ENCODE assay signal across 29 mouse cellular contexts in the genomic region with DNA sequence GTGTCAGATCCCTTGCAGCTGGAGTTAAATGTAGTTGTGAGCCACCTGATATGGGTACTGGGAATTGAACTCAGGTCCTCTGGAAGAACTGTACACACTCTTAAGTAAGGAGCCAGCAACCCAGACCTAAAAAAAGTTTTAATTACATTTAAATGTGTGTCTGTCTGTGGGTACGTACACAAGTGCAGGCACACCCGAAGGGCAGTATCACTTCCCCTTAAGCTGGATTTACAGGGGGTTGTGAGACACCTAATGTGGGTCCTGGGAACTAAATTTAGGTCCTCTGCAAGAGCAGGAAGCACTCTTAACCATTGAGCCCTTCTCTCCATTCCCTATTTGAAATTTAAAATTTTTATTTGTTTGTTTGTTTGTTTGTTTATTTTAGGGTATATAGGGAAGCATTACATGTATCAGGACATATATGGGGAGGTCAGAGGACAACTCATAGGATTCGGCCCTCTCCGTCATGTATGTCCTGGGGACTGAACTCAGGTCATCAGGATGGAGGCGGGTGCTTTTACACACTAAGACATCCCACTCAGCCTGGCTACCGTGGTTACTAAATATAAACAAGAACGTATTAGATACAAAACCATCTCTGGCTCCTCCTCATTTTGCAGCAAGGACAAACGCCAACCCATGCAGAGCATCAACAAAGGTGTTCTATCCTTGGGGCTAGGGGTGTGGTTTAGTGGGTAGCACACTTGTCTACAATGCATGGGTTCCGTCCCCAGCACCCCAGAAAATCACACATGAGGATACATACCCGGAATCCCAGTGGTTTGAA. TPM values are rescaled to one million over a fixed set of nuclear protein-coding genes. Genes with fewer than 3 reads are reported as not detected.
DNase-seq lines count a peak whose midpoint lies in the region; ATAC-seq lines count a peak whose summit lies in the region.
"Had no signal": no experiment of that assay in that cellular context is flagged by ENCODE, and none has a peak within 500 bp of the region (broad histone marks: within the 10 kb centered on the region; RNA-seq: fewer than 3 reads in every experiment).

No protein-coding gene starts in this region.

- no peaks in the 10 kb centered on the region for H3K9me3 ChIP-seq in intestine, embryonic 16.5 days (ENCODE audit: control insufficient read depth, low read length)
- H3K9me3 ChIP-seq: embryonic facial prominence, embryonic 10.5 days; embryonic facial prominence, embryonic 15.5 days; forebrain, embryonic 12.5 days; hindbrain, embryonic 12.5 days; intestine, embryonic 15.5 days; limb, embryonic 12.5 days; midbrain, embryonic 10.5 days; neural tube, embryonic 13.5 days had no signal

- no peak overlapping the region for H3K4me3 ChIP-seq in intestine, embryonic 16.5 days (ENCODE audit: low read length)
- H3K4me3 ChIP-seq: embryonic facial prominence, embryonic 10.5 days; embryonic facial prominence, embryonic 15.5 days; forebrain, embryonic 12.5 days; hindbrain, embryonic 12.5 days; intestine, embryonic 15.5 days; left cerebral cortex, adult 2 months; limb, embryonic 12.5 days; midbrain, embryonic 10.5 days; neural tube, embryonic 13.5 days had no signal

- ATAC-seq in monocyte, adult 5-6 weeks (replicated peaks; ENCODE audit: insufficient number of reproducible peaks, low FRiP score, low TSS enrichment, poor library complexity, severe bottlenecking), result peak; percentile 81
- ATAC-seq in intestine, embryonic 16.5 days, result no peak
- ATAC-seq: forebrain, postnatal 0 days; hindbrain, postnatal 0 days; intestine, embryonic 15.5 days had no signal

- H3K27me3 ChIP-seq in intestine, embryonic 16.5 days (replicated peaks; ENCODE audit: control insufficient read depth, insufficient read depth, low read length), result no peaks in the 10 kb centered on the region
- H3K27me3 ChIP-seq: embryonic facial prominence, embryonic 15.5 days; forebrain, embryonic 12.5 days; hindbrain, embryonic 12.5 days; intestine, embryonic 15.5 days; neural tube, embryonic 13.5 days had no signal

- WGBS in intestine, embryonic 16.5 days, result 72% methylated on average over 10 of the region's 10 CpGs

- no peak overlapping the region for H3K27ac ChIP-seq in intestine, embryonic 16.5 days (ENCODE audit: low read length)
- H3K27ac ChIP-seq: embryonic facial prominence, embryonic 10.5 days; embryonic facial prominence, embryonic 15.5 days; forebrain, embryonic 12.5 days; hindbrain, embryonic 12.5 days; hindbrain, postnatal 0 days; intestine, embryonic 15.5 days; left cerebral cortex, adult 2 months; limb, embryonic 12.5 days; macrophage; midbrain, embryonic 10.5 days; neural tube, embryonic 13.5 days had no signal

- no peak overlapping the region for H3K4me2 ChIP-seq in intestine, embryonic 16.5 days (ENCODE audit: low read depth, low read length)
- H3K4me2 ChIP-seq: embryonic facial prominence, embryonic 15.5 days; forebrain, embryonic 12.5 days; heart, embryonic 11.5 days; hindbrain, embryonic 12.5 days; intestine, embryonic 15.5 days; limb, embryonic 12.5 days; liver, embryonic 11.5 days; neural tube, embryonic 13.5 days had no signal

- H3K36me3 ChIP-seq in intestine, embryonic 16.5 days (ENCODE audit: control insufficient read depth, insufficient read depth, low read length), result no peaks in the 10 kb centered on the region
- H3K36me3 ChIP-seq: embryonic facial prominence, embryonic 10.5 days; embryonic facial prominence, embryonic 15.5 days; forebrain, embryonic 12.5 days; hindbrain, embryonic 12.5 days; intestine, embryonic 15.5 days; limb, embryonic 12.5 days; midbrain, embryonic 10.5 days; neural tube, embryonic 13.5 days had no signal

- H3K4me1 ChIP-seq in intestine, embryonic 16.5 days (ENCODE audit: control insufficient read depth, insufficient read depth, low read length), result no peaks in the 10 kb centered on the region
- H3K4me1 ChIP-seq: embryonic facial prominence, embryonic 10.5 days; embryonic facial prominence, embryonic 15.5 days; forebrain, embryonic 12.5 days; hindbrain, embryonic 12.5 days; intestine, embryonic 15.5 days; limb, embryonic 12.5 days; midbrain, embryonic 10.5 days; neural tube, embryonic 13.5 days had no signal

- peak; percentile 76 for DNase-seq in heart, adult 11 months
- DNase-seq in heart, adult 8-10 months (ENCODE audit: low spot score), result no peak
- DNase-seq in spleen, postnatal 36 days (ENCODE audit: low spot score in 2 of 2), result peak; percentile 80 to 83
- DNase-seq in spleen, adult 18-20 months, result no peak
- no peak for DNase-seq in left cerebral cortex, adult 18-20 months (ENCODE audit: low spot score in 2 of 2)
- DNase-seq: adrenal gland, postnatal 14 days; cerebellum, adult 11-12 months; cerebellum, adult 9-11 months; forebrain, postnatal 0 days; gastrocnemius, postnatal 10 days; heart, postnatal 36 days; kidney, postnatal 10 days; right cerebral cortex, postnatal 14 days had no signal

- no peak overlapping the region for H3K9ac ChIP-seq in intestine, embryonic 16.5 days (ENCODE audit: low read depth, low read length)
- H3K9ac ChIP-seq: embryonic facial prominence, embryonic 15.5 days; forebrain, embryonic 12.5 days; forebrain, postnatal 0 days; hindbrain, embryonic 12.5 days; intestine, embryonic 15.5 days; limb, embryonic 12.5 days; neural tube, embryonic 13.5 days had no signal

RNA-seq across cellular contexts. Expression of a gene that starts 7.4 kb away (rescaled TPM):
- total RNA-seq in heart, adult 8-10 months (2022), result not detected
- 2.6 to 6.2 TPM (median 2.7 TPM) in 3 replicates for total RNA-seq in monocyte, adult 5-6 weeks (2017)
- 0.13 and 0.43 TPM in 2 replicates for polyA plus RNA-seq in intestine, embryonic 16.5 days (2015; fragmentation: Nextera tagmentation; extraction: Ambion mirVana)
- 10 to 100 TPM; 24.7 to 25.6 TPM for total RNA-seq in left cerebral cortex, adult 18-20 months (2021)
- total RNA-seq: heart, postnatal 36 days had no signal
- polyA plus RNA-seq: heart, embryonic 16.5 days had no signal

RNA-seq across cellular contexts. Expression of a gene that starts 8.1 kb away (rescaled TPM):
- 10 to 100 TPM; 10.9 to 17.4 (median 13.9) TPM for total RNA-seq in heart, adult 8-10 months (2022)
- total RNA-seq in monocyte, adult 5-6 weeks (2017), result 143 to 291 TPM (median 159 TPM) in 3 replicates
- 15.2 and 19.7 TPM in 2 replicates for polyA plus RNA-seq in intestine, embryonic 16.5 days (2015; fragmentation: Nextera tagmentation; extraction: Ambion mirVana)
- total RNA-seq in left cerebral cortex, adult 18-20 months (2021), result 10 to 100 TPM; 24.4 to 26.8 TPM

Comparison
In these comparisons a context has a peak if more than half of its experiments do, and no peak if none do; other contexts are left out.
1. DNase-seq: peak in heart, adult 11 months (single experiment) and spleen, postnatal 36 days (2 of 2); none in heart, adult 8-10 months (single experiment), spleen, adult 18-20 months (0 of 2) and left cerebral cortex, adult 18-20 months (0 of 2).